Comparison of ENCODE assay signal across 8 mouse cellular contexts in genomic region chr1:155097354-155097753, GRCm38 (mm10). TPM values are rescaled to one million over a fixed set of nuclear protein-coding genes. Genes with fewer than 3 reads are reported as not detected.
A peak's percentile ranks its signal among the peaks of the same experiment; 100 is the strongest.
DNase-seq lines count a peak whose midpoint lies in the region; ATAC-seq and TF ChIP-seq lines count a peak whose summit lies in the region.

No protein-coding gene starts in this region.

- WGBS in heart, embryonic 15.5 days = 12% methylated on average over 6 of the region's 6 CpGs
- 21% methylated on average over 6 of the region's 6 CpGs for WGBS in hindbrain, postnatal 0 days
- 37% methylated on average over 6 of the region's 6 CpGs for WGBS in midbrain, embryonic 14.5 days

- TF ChIP-seq CTCF in hindbrain, postnatal 0 days (IDR thresholded peaks at IDR 0.05; ENCODE audit: low read depth) = no peak

- peak overlapping the region; percentile 94 for H3K4me3 ChIP-seq in heart, embryonic 15.5 days
- H3K4me3 ChIP-seq in hindbrain, postnatal 0 days (ENCODE audit: low read length) = peak overlapping the region; percentile 65
- H3K4me3 ChIP-seq in midbrain, embryonic 14.5 days (replicated peaks; ENCODE audit: low read depth, low read length) = peak overlapping the region; percentile 95

- DNase-seq in heart, postnatal 14 days = no peak
- peak; percentile 86 for DNase-seq in c-Kit-positive CD71-positive TER-119-negative erythroid progenitor cells, embryonic 14.5 days (ENCODE audit: low read depth)
- DNase-seq in hindbrain, postnatal 0 days (ENCODE audit: low spot score) = no peak
- no peak for DNase-seq in midbrain, embryonic 14.5 days
- no peak for DNase-seq in adrenal gland, adult 2 months
- DNase-seq in adrenal gland, postnatal 25 days = no peak
- no peak for DNase-seq in kidney, postnatal 10 days

- peak overlapping the region; percentile 89 for H3K27ac ChIP-seq in heart, embryonic 15.5 days
- peak overlapping the region; percentile 90 for H3K27ac ChIP-seq in hindbrain, postnatal 0 days
- H3K27ac ChIP-seq in midbrain, embryonic 14.5 days (replicated peaks; ENCODE audit: low read depth, low read length) = no peak overlapping the region

- intact Hi-C loops in heart, postnatal 14 days (cut with DNase I) = loop anchor here (5.0 kb wide), 1 partner anchor 120 kb away; no protein-coding TSS in a partner anchor

- H3K4me1 ChIP-seq in heart, embryonic 15.5 days (replicated peaks) = peaks cover 46% of the 10 kb centered on the region
- H3K4me1 ChIP-seq in hindbrain, postnatal 0 days (ENCODE audit: insufficient read depth, low read length) = peaks cover 11% of the 10 kb centered on the region
- H3K4me1 ChIP-seq in midbrain, embryonic 14.5 days (ENCODE audit: control insufficient read depth, insufficient read depth, low read length) = peaks cover 36% of the 10 kb centered on the region

- H3K9ac ChIP-seq in heart, embryonic 15.5 days = peak overlapping the region; percentile 99
- H3K9ac ChIP-seq in hindbrain, postnatal 0 days (replicated peaks; ENCODE audit: low read length) = peak overlapping the region; percentile 85
- H3K9ac ChIP-seq in midbrain, embryonic 14.5 days (replicated peaks; ENCODE audit: low read length) = peak overlapping the region; percentile 99; the same call in 1 of the 2 replicates

- peak overlapping the region; percentile 76 for H3K4me2 ChIP-seq in heart, embryonic 15.5 days
- peak overlapping the region; percentile 78 for H3K4me2 ChIP-seq in hindbrain, postnatal 0 days (ENCODE audit: low read depth, low read length)
- peak overlapping the region; percentile 56 for H3K4me2 ChIP-seq in midbrain, embryonic 14.5 days (ENCODE audit: low read length)

- H3K36me3 ChIP-seq in heart, embryonic 15.5 days = no peaks in the 10 kb centered on the region
- H3K36me3 ChIP-seq in hindbrain, postnatal 0 days (ENCODE audit: insufficient read depth, low read length) = no peaks in the 10 kb centered on the region
- H3K36me3 ChIP-seq in midbrain, embryonic 14.5 days (ENCODE audit: control insufficient read depth, insufficient read depth, low read length) = no peaks in the 10 kb centered on the region

- H3K27me3 ChIP-seq in heart, embryonic 15.5 days = no peaks in the 10 kb centered on the region
- no peaks in the 10 kb centered on the region for H3K27me3 ChIP-seq in hindbrain, postnatal 0 days (ENCODE audit: insufficient read depth, low read length)
- H3K27me3 ChIP-seq in midbrain, embryonic 14.5 days (ENCODE audit: control insufficient read depth, insufficient read depth, low read length) = no peaks in the 10 kb centered on the region

- no peak for ATAC-seq in heart, embryonic 15.5 days (replicated peaks; ENCODE audit: insufficient number of reproducible peaks, insufficient read depth, low FRiP score, low read depth)
- no peak for ATAC-seq in hindbrain, postnatal 0 days
- no peak for ATAC-seq in midbrain, embryonic 14.5 days (ENCODE audit: low FRiP score, low TSS enrichment)

- no peaks in the 10 kb centered on the region for H3K9me3 ChIP-seq in heart, embryonic 15.5 days (replicated peaks)
- H3K9me3 ChIP-seq in hindbrain, postnatal 0 days (ENCODE audit: low read length) = no peaks in the 10 kb centered on the region
- no peaks in the 10 kb centered on the region for H3K9me3 ChIP-seq in midbrain, embryonic 14.5 days (ENCODE audit: control insufficient read depth, low read length)

RNA-seq across cellular contexts. Expression of gene Ier5, which starts 2.1 kb away (rescaled TPM):
- 5.0 and 5.5 TPM in 2 replicates for polyA plus RNA-seq in heart, embryonic 15.5 days (2015; fragmentation: Nextera tagmentation; extraction: Ambion mirVana)
- total RNA-seq in heart, postnatal 14 days (2021) = 10 to 100 TPM; 13.6 to 15.4 TPM
- total RNA-seq in hindbrain, postnatal 0 days (2014; rRNA removed) = 51.4 and 60.5 TPM in 2 replicates
- 5.2 and 5.7 TPM in 2 replicates for polyA plus RNA-seq in hindbrain, postnatal 0 days (2015; fragmentation: Nextera tagmentation; extraction: Ambion mirVana)
- polyA plus RNA-seq in midbrain, embryonic 14.5 days (2014; fragmentation: Nextera tagmentation; extraction: Ambion mirVana) = 13.4 TPM in 2 replicates
- 10 to 100 TPM in 1 of 2 experiments, 1 to 10 TPM in 1; 6.3 to 10.7 TPM for total RNA-seq in adrenal gland, adult 2 months (2021)
- polyA plus RNA-seq in adrenal gland, adult 2 months (2012; rRNA removed) = 13.9 and 21.4 TPM in 2 replicates
- 6.7 and 9.1 TPM in 2 replicates for total RNA-seq in adrenal gland, postnatal 25 days (2021)

RNA-seq across cellular contexts. Expression of gene Mr1, which starts 49.3 kb away (rescaled TPM):
- polyA plus RNA-seq in heart, embryonic 15.5 days (2015; fragmentation: Nextera tagmentation; extraction: Ambion mirVana) = 6.6 and 7.1 TPM in 2 replicates
- total RNA-seq in heart, postnatal 14 days (2021) = 1 to 10 TPM; 8.1 to 9.2 TPM
- total RNA-seq in hindbrain, postnatal 0 days (2014; rRNA removed) = 4.7 and 8.4 TPM in 2 replicates
- 2.7 and 3.0 TPM in 2 replicates for polyA plus RNA-seq in hindbrain, postnatal 0 days (2015; fragmentation: Nextera tagmentation; extraction: Ambion mirVana)
- polyA plus RNA-seq in midbrain, embryonic 14.5 days (2014; fragmentation: Nextera tagmentation; extraction: Ambion mirVana) = 0.47 and 1.1 TPM in 2 replicates
- total RNA-seq in adrenal gland, adult 2 months (2021) = 10 to 100 TPM; 29.2 to 30.6 TPM
- 3.8 and 4.4 TPM in 2 replicates for polyA plus RNA-seq in adrenal gland, adult 2 months (2012; rRNA removed)
- 18.1 and 31.4 TPM in 2 replicates for total RNA-seq in adrenal gland, postnatal 25 days (2021)
